Comparison of ENCODE assay signal across 20 mouse cellular contexts in the genomic region with DNA sequence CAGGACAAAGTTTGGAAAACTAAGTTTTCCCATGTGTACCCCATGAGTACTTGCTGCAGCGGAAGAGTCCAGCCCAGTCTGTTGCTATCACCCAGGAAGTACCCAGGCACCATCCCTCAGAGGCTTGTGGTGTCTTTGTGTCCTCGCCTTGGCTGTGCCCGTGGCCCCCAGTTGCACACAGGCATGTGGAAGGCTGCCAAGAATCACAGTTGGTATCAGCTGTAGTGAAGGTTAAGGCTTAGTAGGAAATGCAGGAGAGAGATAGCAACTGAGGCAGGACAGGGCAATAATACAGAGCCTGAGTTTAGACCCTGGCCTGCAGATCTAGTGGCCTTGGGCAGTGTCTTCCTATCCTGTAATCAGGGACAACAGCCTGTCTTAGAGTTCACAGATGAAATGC. TPM values are rescaled to one million over a fixed set of nuclear protein-coding genes. Genes with fewer than 3 reads are reported as not detected.
DNase-seq lines count a peak whose midpoint lies in the region; ATAC-seq lines count a peak whose summit lies in the region.
"Had no signal": no experiment of that assay in that cellular context is flagged by ENCODE, and none has a peak within 500 bp of the region (broad histone marks: within the 10 kb centered on the region; RNA-seq: fewer than 3 reads in every experiment).

No protein-coding gene starts in this region.

- ATAC-seq in megakaryocyte-erythroid progenitor cell, adult 5-6 weeks (replicated peaks; ENCODE audit: low FRiP score, low TSS enrichment, poor library complexity, severe bottlenecking), result 0 out of 2 replicates have a peak, but pooled peaks have one; percentile 47
- ATAC-seq: inflammation-experienced regulatory T-cells, adult 6 months; Patski had no signal

- intact Hi-C loops in left cerebral cortex, postnatal 4 days (cut with DNase I), result no loop called here
- intact Hi-C loops in left cerebral cortex, postnatal 14 days (cut with DNase I), result no loop called here

- peak; percentile 46 to 76 for DNase-seq in adrenal gland, adult (ENCODE audit: inconsistent age in 2 of 2, low spot score in 1 of 2)
- DNase-seq in adrenal gland, postnatal 4 days (ENCODE audit: low spot score in 2 of 2), result no peak
- DNase-seq in left cerebral cortex, postnatal 4 days, result peak; percentile 23
- no peak for DNase-seq in left cerebral cortex, postnatal 14 days (ENCODE audit: low spot score in 2 of 2)
- DNase-seq in adrenal gland, postnatal 25 days, result peak; percentile 45
- DNase-seq in layer of hippocampus, postnatal 10 days (ENCODE audit: low spot score in 2 of 2), result no peak
- no peak for DNase-seq in right cerebral cortex, postnatal 4 days
- DNase-seq: cerebellum, adult 11-12 months; kidney, postnatal 36 days; lung, embryonic 14.5 days; lung, postnatal 4 days; thymus, postnatal 25 days had no signal

RNA-seq across cellular contexts. Expression of a gene that starts 47.7 kb away (rescaled TPM):
- 10 to 100 TPM; 16.4 to 20.8 TPM for total RNA-seq in adrenal gland, postnatal 4 days (2021)
- 1 to 10 TPM in 1 of 2 experiments, under 1 TPM in 1; 0.74 to 1.4 TPM for total RNA-seq in left cerebral cortex, postnatal 4 days (2021)
- 1 to 10 TPM; 1.1 to 1.8 TPM for total RNA-seq in left cerebral cortex, postnatal 14 days (2021)
- total RNA-seq in adrenal gland, postnatal 25 days (2021), result 16.0 and 16.7 TPM in 2 replicates
- 7.3 and 7.8 TPM in 2 replicates for total RNA-seq in megakaryocyte-erythroid progenitor cell, adult 5-6 weeks (2014; fragmentation: Nextera tagmentation)
- total RNA-seq in megakaryocyte-erythroid progenitor cell, adult 5-6 weeks (2017), result 6.2 and 13.1 TPM in 2 replicates
- total RNA-seq in layer of hippocampus, postnatal 10 days (2021), result 1 to 10 TPM; 1.5 to 1.8 TPM

RNA-seq across cellular contexts. Expression of a gene that starts 53.5 kb away (rescaled TPM):
- 1 to 10 TPM in 1 of 2 experiments, not detected in 1; 1.2 TPM for total RNA-seq in adrenal gland, postnatal 4 days (2021)
- total RNA-seq in left cerebral cortex, postnatal 4 days (2021), result not detected
- total RNA-seq in left cerebral cortex, postnatal 14 days (2021), result not detected
- total RNA-seq in adrenal gland, postnatal 25 days (2021), result not detected in 2 replicates
- not detected in 2 replicates for total RNA-seq in megakaryocyte-erythroid progenitor cell, adult 5-6 weeks (2014; fragmentation: Nextera tagmentation)
- total RNA-seq in megakaryocyte-erythroid progenitor cell, adult 5-6 weeks (2017), result not detected in 2 replicates
- total RNA-seq in layer of hippocampus, postnatal 10 days (2021), result not detected
- total RNA-seq: common myeloid progenitor, adult 5-6 weeks; gastrocnemius, adult 8-10 months; heart, postnatal 25 days; left cerebral cortex, adult 2 months had no signal

RNA-seq across cellular contexts. Expression of a gene that starts 55.0 kb away (rescaled TPM):
- under 1 TPM; 0.76 to 0.84 TPM for total RNA-seq in adrenal gland, postnatal 4 days (2021)
- total RNA-seq in left cerebral cortex, postnatal 4 days (2021), result 1 to 10 TPM; 4.1 to 5.1 TPM
- total RNA-seq in left cerebral cortex, postnatal 14 days (2021), result 1 to 10 TPM; 5.4 to 6.2 TPM
- total RNA-seq in adrenal gland, postnatal 25 days (2021), result 0.33 and 0.52 TPM in 2 replicates
- not detected in 2 replicates for total RNA-seq in megakaryocyte-erythroid progenitor cell, adult 5-6 weeks (2014; fragmentation: Nextera tagmentation)
- total RNA-seq in megakaryocyte-erythroid progenitor cell, adult 5-6 weeks (2017), result not detected in 2 replicates
- total RNA-seq in layer of hippocampus, postnatal 10 days (2021), result 1 to 10 TPM; 5.4 to 6.5 TPM
- total RNA-seq: common myeloid progenitor, adult 5-6 weeks; gastrocnemius, adult 8-10 months; heart, adult 8-10 months; heart, postnatal 25 days had no signal

Comparison
In these comparisons a context has a peak if more than half of its experiments do, and no peak if none do; other contexts are left out.
1. DNase-seq: peak in adrenal gland, adult (2 of 2), left cerebral cortex, postnatal 4 days (single experiment) and adrenal gland, postnatal 25 days (single experiment); none in adrenal gland, postnatal 4 days (0 of 2), left cerebral cortex, postnatal 14 days (0 of 2), layer of hippocampus, postnatal 10 days (0 of 2) and right cerebral cortex, postnatal 4 days (single experiment).